Mouse (Mus musculus) frontal cortex, adult (tissue): ENCODE measurements at regions not wholly inside any gene's neighbourhood (a gene's known extent, or its start where the extent isn't known, plus 50 kb on each side); places are given as distances from the start of the nearest gene placed in this dataset.

Experiments
- ATAC-seq: cut with Nextera tagmentation; 2 replicates; pipeline ENCODE4 v1.9.2; 2017; ENCODE audit warnings: mild to moderate bottlenecking, moderate library complexity, mixed read lengths; ENCODE audit not compliant: low TSS enrichment

- ATAC-seq: peak; percentile 70; the same call in 1 of the 2 replicates
These were observed 258.9 kb upstream of the Aldoart1 start for GRCm38 (mm10) chr4:73111311-73111710.
